Mouse (Mus musculus) brain, adult 2 months (tissue): ENCODE measurements around the gene Mymk.

ENCODE experiments used
- DNase-seq: peaks from one replicate; pipeline ENCODE4 v3.0.0; 2011; ENCODE audit warnings: low read depth, low spot score

The Mymk gene

GRCm38 (mm10) chr2:27036003-27036402 lies 36.0 kb downstream of the Mymk start:
- DNase-seq = no peak

- DNase-seq = no peak
Measured at GRCm38 (mm10) chr2:27032361-27032760, 39.6 kb downstream of the Mymk start.

GRCm38 (mm10) chr2:27028437-27029015 lies 43.5 kb downstream of the Mymk start:
- DNase-seq = no peak

- peak; percentile 98 for DNase-seq
Measured at GRCm38 (mm10) chr2:27027618-27028436, 44.2 kb downstream of the Mymk start, which contains the start of gene Slc2a6. Gene Slc2a6 (minus strand): TSS chr2:27027998.

GRCm38 (mm10) chr2:27026857-27027617 lies 44.9 kb downstream of the Mymk start:
- peak; percentile 49 for DNase-seq

- DNase-seq = no peak
Measured at GRCm38 (mm10) chr2:27026332-27026731, 45.6 kb downstream of the Mymk start.

GRCm38 (mm10) chr2:27025545-27025944 lies 46.4 kb downstream of the Mymk start:
- DNase-seq = no peak

- peak; percentile 35 for DNase-seq
Measured at GRCm38 (mm10) chr2:27024136-27024535, 47.8 kb downstream of the Mymk start.

- DNase-seq = no peak
Measured at GRCm38 (mm10) chr2:27022612-27023011, 49.4 kb downstream of the Mymk start.

GRCm38 (mm10) chr2:27021103-27021502 lies 50.9 kb downstream of the Mymk start:
- no peak for DNase-seq

GRCm38 (mm10) chr2:27019530-27019929 lies 52.4 kb downstream of the Mymk start:
- DNase-seq = no peak

GRCm38 (mm10) chr2:27017802-27018201 lies 54.2 kb downstream of the Mymk start:
- DNase-seq = peak; percentile 90
